In genomic region chr11:4294495-4295351, GRCm38 (mm10) we compare ENCODE assay signal across 10 mouse cellular contexts. TPM values are rescaled to one million over a fixed set of nuclear protein-coding genes. Genes with fewer than 3 reads are reported as not detected.
DNase-seq lines count a peak whose midpoint lies in the region; ATAC-seq lines count a peak whose summit lies in the region.
"Had no signal": no experiment of that assay in that cellular context is flagged by ENCODE, and none has a peak within 500 bp of the region (broad histone marks: within the 10 kb centered on the region; RNA-seq: fewer than 3 reads in every experiment).

No protein-coding gene starts in this region.

- no peaks in the 10 kb centered on the region for H3K9me3 ChIP-seq in heart, embryonic 12.5 days (replicated peaks)
- no peaks in the 10 kb centered on the region for H3K9me3 ChIP-seq in embryonic facial prominence, embryonic 10.5 days
- H3K9me3 ChIP-seq: embryonic facial prominence, embryonic 15.5 days had no signal

- WGBS in heart, embryonic 12.5 days: 32% methylated on average over 14 of the region's 14 CpGs
- whole genome bisulfite sequencing in embryonic facial prominence, embryonic 10.5 days: 48% methylated on average over 14 of the region's 14 CpGs

- H3K4me2 ChIP-seq in heart, embryonic 12.5 days: no peak overlapping the region
- H3K4me2 ChIP-seq: embryonic facial prominence, embryonic 15.5 days had no signal

- no peaks in the 10 kb centered on the region for H3K36me3 ChIP-seq in heart, embryonic 12.5 days
- no peaks in the 10 kb centered on the region for H3K36me3 ChIP-seq in embryonic facial prominence, embryonic 10.5 days (replicated peaks)
- H3K36me3 ChIP-seq: embryonic facial prominence, embryonic 15.5 days had no signal

- H3K27ac ChIP-seq in heart, embryonic 12.5 days (ENCODE audit: poor library complexity, severe bottlenecking): peak overlapping the region; percentile 28; the same call in 1 of the 2 replicates
- H3K27ac ChIP-seq in embryonic facial prominence, embryonic 10.5 days (replicated peaks): no peak overlapping the region
- H3K27ac ChIP-seq: embryonic facial prominence, embryonic 15.5 days had no signal

- H3K9ac ChIP-seq in heart, embryonic 12.5 days: no peak overlapping the region
- H3K9ac ChIP-seq: embryonic facial prominence, embryonic 15.5 days had no signal

- H3K27me3 ChIP-seq in heart, embryonic 12.5 days (replicated peaks): peaks cover 6% of the 10 kb centered on the region; the same call in 1 of the 2 replicates
- H3K27me3 ChIP-seq in embryonic facial prominence, embryonic 10.5 days (replicated peaks; ENCODE audit: low read depth, poor library complexity, severe bottlenecking): peaks cover 59% of the 10 kb centered on the region
- H3K27me3 ChIP-seq: embryonic facial prominence, embryonic 15.5 days had no signal

- H3K4me3 ChIP-seq in heart, embryonic 12.5 days: no peak overlapping the region
- H3K4me3 ChIP-seq in embryonic facial prominence, embryonic 10.5 days: no peak overlapping the region
- H3K4me3 ChIP-seq: embryonic facial prominence, embryonic 15.5 days had no signal

- DNase-seq in adrenal gland, adult (ENCODE audit: inconsistent age in 2 of 2, low spot score in 1 of 2): peak; percentile 83 to 92
- no peak for DNase-seq in adrenal gland, postnatal 4 days (ENCODE audit: low spot score in 2 of 2)
- peak; percentile 66 for DNase-seq in ovary, adult 18-20 months (ENCODE audit: low spot score)
- no peak for DNase-seq in ovary, postnatal 36 days (ENCODE audit: low spot score)
- no peak for DNase-seq in embryonic facial prominence, embryonic 10.5 days (ENCODE audit: low spot score)
- DNase-seq in layer of hippocampus, postnatal 10 days (ENCODE audit: low spot score in 2 of 2): no peak

- ATAC-seq in heart, embryonic 12.5 days (ENCODE audit: insufficient number of reproducible peaks, low FRiP score): no peak
- peak; percentile 76 for ATAC-seq in megakaryocyte, adult 5-6 weeks (ENCODE audit: poor library complexity, severe bottlenecking)

- H3K4me1 ChIP-seq in heart, embryonic 12.5 days (replicated peaks): peaks cover 69% of the 10 kb centered on the region
- H3K4me1 ChIP-seq in embryonic facial prominence, embryonic 10.5 days: peaks cover 30% of the 10 kb centered on the region

RNA-seq across cellular contexts. Expression of gene Lif, which starts 37.4 kb away (rescaled TPM):
- under 1 TPM; 0.76 to 0.99 TPM for total RNA-seq in adrenal gland, postnatal 4 days (2021)
- 0.24 and 0.63 TPM in 2 replicates for polyA plus RNA-seq in heart, embryonic 12.5 days (2016; fragmentation: Nextera tagmentation; extraction: Ambion mirVana)
- total RNA-seq in megakaryocyte, adult 5-6 weeks (2015): 0.18 and 0.31 TPM in 2 replicates
- total RNA-seq in megakaryocyte, adult 5-6 weeks (2017): 1.1 and 6.7 TPM in 2 replicates
- polyA plus RNA-seq in embryonic facial prominence, embryonic 10.5 days (2016; fragmentation: Nextera tagmentation; extraction: Ambion mirVana): 0.09 and 0.36 TPM in 2 replicates
- total RNA-seq in layer of hippocampus, postnatal 10 days (2021): under 1 TPM; 0.59 to 0.71 TPM

RNA-seq across cellular contexts. Expression of gene Osm, which starts 58.5 kb away (rescaled TPM):
- under 1 TPM; 0.11 to 0.23 TPM for total RNA-seq in adrenal gland, postnatal 4 days (2021)
- not detected in 2 replicates for polyA plus RNA-seq in heart, embryonic 12.5 days (2016; fragmentation: Nextera tagmentation; extraction: Ambion mirVana)
- total RNA-seq in megakaryocyte, adult 5-6 weeks (2015): 26.6 and 34.4 TPM in 2 replicates
- total RNA-seq in megakaryocyte, adult 5-6 weeks (2017): 31.9 and 39.2 TPM in 2 replicates
- polyA plus RNA-seq in embryonic facial prominence, embryonic 10.5 days (2016; fragmentation: Nextera tagmentation; extraction: Ambion mirVana): not detected in 2 replicates
- not detected for total RNA-seq in layer of hippocampus, postnatal 10 days (2021)
- polyA plus RNA-seq: stomach, embryonic 14.5 days had no signal

Comparison
In these comparisons a context has a peak if more than half of its experiments do, and no peak if none do; other contexts are left out.
1. DNase-seq: peak in adrenal gland, adult (2 of 2) and ovary, adult 18-20 months (single experiment); none in adrenal gland, postnatal 4 days (0 of 2), ovary, postnatal 36 days (single experiment), embryonic facial prominence, embryonic 10.5 days (single experiment) and layer of hippocampus, postnatal 10 days (0 of 2).
2. RNA of gene Osm, which starts 58.5 kb away (total RNA-seq): 26.6 to 39.2 TPM in megakaryocyte, adult 5-6 weeks; 0.11 to 0.23 TPM in adrenal gland, postnatal 4 days and not detected in layer of hippocampus, postnatal 10 days; every median in the first group is over 10 times any median in the second.